Mouse (Mus musculus) common myeloid progenitor, adult 5-6 weeks (primary cell): ENCODE measurements around the gene Nop58. TPM values are rescaled to one million over a fixed set of nuclear protein-coding genes. Genes with fewer than 3 reads are reported as not detected.
A peak's percentile ranks its signal among the peaks of the same experiment; 100 is the strongest.
"Not testable (repeated sequence)": the region's sequence is repeated elsewhere in the genome, so short reads cannot be mapped to it uniquely, and the experiment has no call there.

Experiments used
- ATAC-seq: replicated peaks from 2 replicates; pipeline ENCODE4 v1.8.0; 2016; ENCODE audit warnings: low read depth, mild to moderate bottlenecking, moderate TSS enrichment, inconsistent platforms; ENCODE audit not compliant: poor library complexity, severe bottlenecking
- total RNA-seq: library from RNA; stranded (forward); fragments of 200-1000, 187-1606 nt; gene quantifications from 2 replicates; pipeline ENCODE4 v1.2.3, GENCODE M21; 2017

Gene Nop58
- total RNA-seq, 1 experiment from 2014 or later: 2,043 TPM

- ATAC-seq: no peak
Observed at GRCm38 (mm10) chr1:59698207-59698606, 13.4 kb downstream of the Nop58 start.

DNA sequence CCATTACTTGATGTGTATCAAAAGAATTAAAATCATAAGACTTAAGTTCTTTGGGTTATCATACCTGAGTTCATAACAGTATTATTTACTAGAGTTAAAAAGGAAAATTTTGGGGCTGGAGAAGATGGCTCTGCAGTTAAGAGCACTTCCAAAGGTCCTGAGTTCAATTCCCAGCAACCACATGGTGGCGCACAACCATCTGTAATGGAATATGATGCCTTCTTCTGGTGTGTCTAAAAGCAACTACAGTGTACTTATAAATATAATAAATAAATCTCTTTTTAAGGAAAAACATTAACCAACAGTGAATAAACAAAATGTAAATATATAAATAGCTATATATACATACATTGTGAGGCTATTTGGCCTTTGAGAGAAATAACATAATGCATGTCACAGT is 17.0 kb downstream of the Nop58 start:
- ATAC-seq: no peak

DNA sequence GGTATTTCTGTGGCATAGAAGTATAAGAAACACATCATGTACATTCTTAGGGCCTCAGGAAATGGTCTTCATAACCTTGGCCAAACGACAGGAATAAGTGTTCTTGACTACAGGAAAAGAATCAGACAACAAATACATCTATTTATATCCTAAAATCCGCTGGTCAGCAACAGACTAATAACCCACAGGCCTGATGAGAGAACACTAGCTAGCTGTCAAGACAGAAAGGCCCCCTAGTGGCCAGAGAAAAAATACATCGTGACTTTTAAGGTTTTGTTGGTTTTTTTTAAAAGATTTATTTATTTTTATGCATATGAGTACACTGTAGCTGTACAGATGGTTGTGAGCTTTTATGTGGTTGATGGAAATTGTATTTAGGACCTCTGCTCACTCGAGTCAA is 35.1 kb downstream of the Nop58 start:
- ATAC-seq: peak; percentile 56; the same call in 1 of the 2 replicates

- no peak for ATAC-seq
Observed at GRCm38 (mm10) chr1:59725661-59726060, 40.9 kb downstream of the Nop58 start.

DNA sequence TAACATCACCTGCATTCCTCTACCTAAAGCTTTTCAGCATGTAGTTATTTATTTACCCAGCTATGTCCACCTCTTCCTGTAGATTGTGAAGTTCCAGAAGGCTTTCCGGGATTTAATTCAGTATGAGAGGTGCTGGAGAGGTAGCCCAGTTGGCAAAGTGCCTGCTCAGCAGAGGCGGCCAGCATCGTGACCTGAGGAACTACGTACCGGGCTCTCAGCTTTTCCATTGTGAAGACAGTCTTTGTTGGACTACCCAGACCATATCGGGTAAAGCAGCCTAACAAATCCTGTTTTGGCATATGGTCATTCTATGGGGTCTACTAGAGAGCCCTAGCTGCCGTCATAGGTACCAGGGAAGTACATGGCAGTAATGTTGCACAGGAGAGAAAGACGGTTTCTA is 45.3 kb downstream of the Nop58 start:
- no peak for ATAC-seq

DNA sequence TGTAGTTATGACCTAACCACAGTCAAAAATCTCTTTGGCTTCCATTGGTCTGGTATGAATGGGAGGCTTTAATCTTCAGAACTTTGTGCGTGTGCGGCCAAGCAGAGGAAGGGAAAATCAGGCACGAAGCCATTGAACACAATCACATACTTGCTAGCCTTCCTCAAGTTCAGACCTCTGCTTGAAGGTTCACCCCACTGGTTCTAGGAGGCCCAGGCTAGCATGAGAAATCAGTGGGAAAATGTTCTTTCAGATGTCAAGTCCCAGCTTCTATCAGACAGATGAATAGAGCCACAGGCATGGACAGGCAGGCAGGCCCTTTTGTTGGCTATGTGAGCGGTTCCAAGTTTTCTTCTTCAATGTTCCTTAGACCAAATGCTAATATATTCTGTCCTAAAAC is 46.0 kb downstream of the Nop58 start:
- ATAC-seq: no peak

DNA sequence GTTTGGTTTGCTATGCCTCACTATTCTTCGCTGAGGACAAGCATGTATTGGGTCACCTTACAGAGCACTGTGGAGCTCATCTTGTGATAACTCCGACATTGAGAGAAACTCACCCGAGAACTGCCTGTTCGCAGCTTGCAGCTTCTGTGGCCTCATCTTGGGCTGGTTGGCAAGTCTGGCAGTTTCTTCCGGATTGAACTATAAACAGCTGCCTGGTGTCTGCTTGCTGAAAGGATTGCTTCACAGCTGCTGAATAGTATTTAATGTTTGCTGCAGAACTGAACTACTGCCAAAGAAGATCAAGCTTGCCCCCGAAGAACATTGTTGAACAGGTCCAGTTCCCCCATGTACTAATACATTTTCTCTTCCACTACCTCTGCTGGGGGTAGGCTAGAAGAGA is 49.3 kb downstream of the Nop58 start:
- no peak for ATAC-seq

GRCm38 (mm10) chr1:59738768-59739414 is 54.1 kb downstream of the Nop58 start:
- no peak for ATAC-seq

GRCm38 (mm10) chr1:59739577-59740354 is 55.0 kb downstream of the Nop58 start:
- 0 out of 2 replicates have a peak, but pooled peaks have one; percentile 36 for ATAC-seq

DNA sequence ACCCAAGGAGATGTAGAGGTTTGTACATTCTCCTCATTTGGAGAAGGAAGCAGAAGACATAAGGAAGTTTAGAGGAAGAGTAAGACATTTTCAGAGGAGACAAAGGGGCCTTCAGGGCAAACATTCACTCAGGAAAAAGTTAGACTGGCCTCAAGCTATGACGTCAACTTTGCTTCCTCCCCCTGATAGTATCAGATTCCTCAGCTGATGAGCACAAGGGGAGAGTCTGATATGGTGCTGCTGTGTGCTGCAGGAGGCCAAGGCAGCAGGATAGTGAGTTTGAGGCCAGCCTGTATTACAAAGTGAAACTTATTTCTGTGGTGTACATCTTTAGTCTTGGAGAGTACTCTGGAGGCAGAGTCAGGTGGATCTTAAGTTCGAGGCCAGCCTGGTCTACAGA is 64.3 kb downstream of the Nop58 start:
- no peak for ATAC-seq

DNA sequence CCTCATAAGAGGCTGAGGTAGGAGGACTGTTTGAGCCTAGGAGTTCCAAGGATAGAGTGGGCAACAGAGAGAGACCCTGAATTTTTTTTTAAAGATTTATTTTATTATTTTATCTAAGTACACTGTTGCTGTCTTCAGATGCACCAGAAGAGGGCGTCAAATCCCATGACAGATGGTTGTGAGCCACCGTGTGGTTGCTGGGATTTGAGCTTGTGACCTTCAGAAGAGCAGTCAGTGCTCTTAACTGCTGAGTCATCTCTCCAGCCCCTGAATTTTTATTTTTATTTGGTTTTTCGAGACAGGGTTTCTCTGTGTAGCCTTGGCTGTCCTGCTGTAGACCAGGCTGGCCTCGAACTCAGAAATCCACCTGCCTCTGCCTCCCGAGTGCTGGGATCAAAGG is 65.0 kb downstream of the Nop58 start:
- not testable (repeated sequence) for ATAC-seq

DNA sequence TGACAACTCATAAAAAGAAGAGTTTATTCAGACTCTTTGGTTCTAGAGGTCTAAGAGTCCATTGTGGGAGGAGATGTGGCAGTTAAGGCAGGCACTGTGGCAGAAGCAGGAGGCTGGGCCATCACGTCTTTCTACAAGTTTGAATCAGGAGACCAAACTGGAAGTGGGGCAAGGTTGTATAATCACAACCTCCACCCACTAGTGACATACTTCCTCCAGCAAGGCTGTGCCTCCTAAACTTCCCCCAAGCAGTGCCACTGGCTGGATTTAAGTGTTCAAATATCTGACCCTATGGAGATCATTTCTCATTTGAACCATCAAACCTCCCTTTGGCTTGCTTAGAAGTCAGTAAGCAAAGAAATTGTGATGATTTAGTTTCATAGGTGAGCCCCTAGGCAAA is 70.5 kb downstream of the Nop58 start:
- no peak for ATAC-seq

DNA sequence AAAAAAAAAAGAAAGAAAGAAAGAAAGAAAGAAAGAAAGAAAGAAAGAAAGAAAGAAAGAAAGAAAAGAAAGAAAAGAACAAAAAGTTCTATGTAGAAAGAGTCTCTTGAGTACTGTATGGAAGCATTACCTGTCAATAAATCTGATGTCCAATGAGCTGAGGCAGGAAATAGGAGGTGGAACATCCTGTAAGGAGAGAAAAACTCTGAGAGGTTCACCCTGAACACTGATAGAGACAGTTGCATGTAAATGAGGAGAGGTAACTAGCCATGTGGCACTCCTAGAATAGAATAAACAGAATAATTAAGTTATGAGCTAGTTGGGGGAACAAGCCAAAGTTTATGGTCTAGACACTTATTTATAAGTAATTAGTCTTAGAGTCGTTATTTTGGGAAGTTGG is 73.6 kb downstream of the Nop58 start:
- no peak for ATAC-seq

- no peak for ATAC-seq
Observed at GRCm38 (mm10) chr1:59762208-59762607, 77.4 kb downstream of the Nop58 start.

DNA sequence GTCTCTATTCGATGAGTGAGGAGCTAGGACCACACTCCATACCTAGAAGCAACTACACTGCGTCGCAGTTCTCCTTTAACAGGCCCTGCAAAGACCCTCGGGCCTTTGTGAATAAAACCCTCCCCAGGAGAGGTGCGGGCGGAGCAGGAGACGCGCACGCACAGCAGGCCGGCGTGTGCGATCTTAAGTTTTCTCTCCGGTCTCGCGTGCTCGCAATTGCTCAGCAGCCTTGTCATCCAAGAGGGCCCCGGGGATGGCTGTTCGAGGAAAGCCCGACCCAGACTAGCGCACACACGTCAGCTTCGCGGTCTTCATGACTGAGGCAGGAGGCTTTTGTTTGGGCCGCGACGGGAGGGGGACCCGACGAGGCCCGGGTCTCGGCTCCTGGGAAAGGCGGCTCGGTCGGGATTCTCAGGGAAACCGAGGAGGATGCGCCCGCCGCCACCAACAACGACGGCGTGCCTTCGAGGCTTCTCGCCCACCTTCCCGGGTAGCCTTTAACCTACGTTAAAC is 77.9 kb downstream of the Nop58 start:
- peak; percentile 48 for ATAC-seq

GRCm38 (mm10) chr1:59763164-59763768 is 78.5 kb downstream of the Nop58 start, which contains the start of gene Bmpr2:
Bmpr2 (plus strand) TSS chr1:59763400.
- peak; percentile 66 for ATAC-seq

DNA sequence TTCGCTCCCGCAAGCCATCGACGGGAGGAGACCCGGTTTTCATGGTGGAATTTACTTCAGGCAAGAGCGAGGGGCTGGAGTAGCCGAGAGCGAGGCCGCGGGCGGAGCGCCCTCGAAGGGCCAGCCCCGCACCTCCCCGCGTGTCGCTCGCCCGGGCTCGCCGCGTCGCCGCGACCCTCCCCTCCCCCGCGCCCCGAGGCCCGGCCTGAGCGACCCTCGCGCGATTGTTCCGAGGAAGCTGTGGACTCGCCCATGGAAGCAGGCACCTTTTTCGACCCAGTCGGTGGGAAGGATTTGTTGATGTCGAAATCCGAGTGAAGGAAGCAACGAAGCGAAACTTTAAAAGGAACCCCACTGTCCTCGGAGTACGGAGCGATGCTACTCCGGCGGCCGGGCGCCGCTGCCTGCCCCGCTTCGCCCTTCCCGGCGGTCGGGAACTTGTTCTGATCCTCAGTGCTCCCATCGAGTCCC is 79.0 kb downstream of the Nop58 start:
- ATAC-seq: no peak; the same call in 1 of the 2 replicates

GRCm38 (mm10) chr1:59764407-59764971 is 79.7 kb downstream of the Nop58 start:
- 0 out of 2 replicates have a peak, but pooled peaks have one; percentile 23 for ATAC-seq

- ATAC-seq: no peak
Observed at GRCm38 (mm10) chr1:59765279-59765678, 80.5 kb downstream of the Nop58 start.

DNA sequence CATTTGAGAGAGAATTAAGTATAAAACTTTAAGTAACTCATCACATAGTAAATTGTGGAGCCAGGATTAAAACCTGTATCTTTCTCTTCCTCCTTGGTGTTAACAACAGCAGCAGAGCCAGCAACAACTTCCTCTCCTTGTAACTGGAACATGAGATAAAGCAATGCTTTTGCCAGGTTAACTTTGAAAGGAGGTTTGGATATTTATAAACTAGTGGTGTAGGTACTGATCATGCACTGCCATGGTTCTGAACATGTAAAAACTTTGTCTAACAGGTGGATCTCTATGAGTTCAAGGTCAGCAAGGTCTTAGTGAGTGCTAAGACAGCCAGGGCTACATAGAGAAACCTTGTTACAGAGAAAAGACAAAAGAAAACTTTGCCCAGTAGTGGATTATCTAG is 81.9 kb downstream of the Nop58 start:
- 0 out of 2 replicates have a peak, but pooled peaks have one; percentile 11 for ATAC-seq
